Mouse (Mus musculus) C2C12 (cell line): Measurements from ENCODE around the gene Nfib.

Source experiments
- CEBPB ChIP-seq: IDR thresholded peaks from one replicate; pipeline ENCODE4 v1.6.1; 2011; ENCODE audit warnings: low read depth, mild to moderate bottlenecking, control low read depth, moderate library complexity
- CTCF ChIP-seq: IDR thresholded peaks from one replicate; pipeline ENCODE4 v1.5.1; 2011; ENCODE audit not compliant: control insufficient read depth, insufficient read depth, insufficient read length
- MAX ChIP-seq: IDR thresholded peaks from one replicate; pipeline ENCODE4 v1.6.1; 2011; ENCODE audit warnings: mild to moderate bottlenecking, control low read depth
- MYOD1 ChIP-seq: IDR thresholded peaks from one replicate; pipeline ENCODE4 v1.6.1; 2011; ENCODE audit warnings: low read depth; ENCODE audit not compliant: control insufficient read depth, insufficient read length
- MYOG ChIP-seq: IDR thresholded peaks from one replicate; pipeline ENCODE4 v1.6.1; 2011; ENCODE audit not compliant: control insufficient read depth, insufficient read length; ENCODE audit errors: extremely low read depth
- USF1 ChIP-seq: IDR thresholded peaks from one replicate; pipeline ENCODE4 v1.6.1; 2011; ENCODE audit warnings: low read depth, mild to moderate bottlenecking, control low read depth, moderate library complexity

DNA sequence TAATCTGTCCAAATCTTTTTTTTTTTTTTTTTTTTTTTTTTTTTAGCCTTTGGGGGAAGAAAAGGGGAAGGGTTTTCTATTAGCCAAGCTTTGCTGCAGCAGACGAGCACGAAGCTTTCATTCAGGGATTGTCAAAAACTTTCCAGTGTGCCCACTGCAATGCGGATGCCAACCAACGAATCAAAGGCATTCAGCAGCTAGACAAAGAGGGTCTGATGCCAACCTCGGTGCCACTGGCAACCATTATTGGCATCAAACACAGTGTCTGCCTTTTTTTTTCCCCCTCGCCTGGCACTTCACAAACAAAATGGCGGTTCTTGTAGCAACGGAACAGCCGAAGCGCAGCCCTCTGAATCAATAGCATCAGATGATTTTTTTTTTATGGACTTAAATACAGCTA is 210.7 kb downstream of the Nfib start:
- TF ChIP-seq CTCF (no peak), MYOD1 (no peak), USF1 (no peak), CEBPB (no peak), MAX (no peak), MYOG (no peak)
